Mouse (Mus musculus): ENCODE data around the gene Scml4.

The Scml4 gene

GRCm38 (mm10) chr10:42862102-42862740, 2.1 kb downstream of the Scml4 start:
- peak; percentile 91 for DNase-seq (ENCODE audit: low read depth)

- no peak for DNase-seq (ENCODE audit: low read depth)
Measured at GRCm38 (mm10) chr10:42862806-42863205, 2.6 kb downstream of the Scml4 start.

DNA sequence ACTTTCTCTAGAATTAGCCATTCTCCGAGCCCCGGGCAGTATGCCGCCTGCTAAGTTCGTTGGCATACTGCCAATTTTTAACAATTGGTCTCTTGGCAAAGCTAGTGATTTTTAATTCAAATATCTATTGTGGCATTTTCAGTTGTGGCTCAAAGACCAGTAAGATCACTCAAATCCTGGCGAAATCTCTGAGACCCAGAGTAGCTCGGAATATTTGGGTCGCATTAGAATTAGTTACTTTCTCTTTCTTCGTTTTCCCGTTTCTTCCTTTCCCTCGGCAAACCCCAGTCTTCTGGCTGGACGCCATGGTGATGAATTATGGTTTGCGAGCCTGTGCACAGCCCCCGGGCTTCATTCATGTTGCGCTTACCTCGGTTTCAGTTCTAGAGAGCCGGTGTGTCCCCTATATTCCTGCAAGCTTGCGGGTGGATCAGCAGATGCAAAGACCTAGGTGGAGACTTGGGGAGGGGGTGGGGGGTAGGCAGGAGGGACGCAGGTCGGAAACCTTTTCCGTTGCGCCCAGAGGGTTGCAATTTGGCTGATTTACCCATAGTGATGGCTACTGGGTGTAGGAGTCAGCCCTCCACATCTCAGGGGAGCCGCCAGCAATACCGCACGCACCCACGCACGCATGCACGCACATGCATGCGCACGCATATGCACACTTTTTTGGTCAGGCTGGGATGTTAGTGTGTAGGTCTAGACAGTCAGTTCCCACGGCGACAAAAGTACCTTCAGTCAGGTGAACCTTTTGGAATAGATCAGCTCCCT, 3.6 kb downstream of the Scml4 start:
- peak; percentile 69 for DNase-seq (ENCODE audit: low read depth)

DNA sequence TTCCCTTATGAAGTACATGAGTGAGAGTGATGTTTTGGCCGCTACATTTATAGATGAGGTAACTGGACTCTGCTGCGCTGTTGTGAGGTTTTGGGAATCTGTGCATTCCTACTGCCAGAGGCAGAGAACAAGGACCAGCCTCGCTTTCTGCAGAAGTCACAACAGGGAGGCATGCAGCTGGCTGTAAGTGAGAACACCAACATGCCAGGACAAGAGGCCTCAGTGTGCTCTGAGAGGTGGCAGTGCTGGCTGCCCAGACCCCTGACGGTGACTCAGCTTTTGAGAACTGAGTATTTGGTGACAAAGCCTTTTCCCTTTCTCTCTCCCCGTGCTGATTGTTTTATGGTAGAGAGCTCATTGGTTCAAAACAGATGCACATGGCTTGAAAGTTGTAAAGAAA, 4.5 kb downstream of the Scml4 start:
- no peak for DNase-seq (ENCODE audit: low read depth)

- no peak for DNase-seq (ENCODE audit: low read depth)
Measured at GRCm38 (mm10) chr10:42868416-42868815, 8.2 kb downstream of the Scml4 start.

DNA sequence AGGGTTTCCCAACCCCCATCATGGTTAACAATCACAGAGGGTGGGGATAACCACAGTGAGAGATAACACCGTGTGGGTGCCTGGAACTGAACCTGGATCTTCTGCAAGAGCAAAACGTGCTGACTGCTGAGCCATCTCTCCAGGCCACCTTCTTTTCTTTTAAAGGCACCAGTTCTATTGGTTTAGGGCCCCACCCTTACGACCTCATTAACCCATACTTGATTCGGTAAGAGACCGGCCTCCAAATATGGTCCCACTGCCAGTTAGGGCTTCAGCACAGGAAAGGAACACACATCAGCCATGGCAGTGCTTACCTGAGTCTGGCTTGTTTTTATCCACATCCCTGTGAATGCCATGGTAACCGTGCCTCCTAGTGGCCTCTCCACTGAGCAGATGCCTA, 9.3 kb downstream of the Scml4 start:
- peak; percentile 35 for DNase-seq (ENCODE audit: low read depth)

DNA sequence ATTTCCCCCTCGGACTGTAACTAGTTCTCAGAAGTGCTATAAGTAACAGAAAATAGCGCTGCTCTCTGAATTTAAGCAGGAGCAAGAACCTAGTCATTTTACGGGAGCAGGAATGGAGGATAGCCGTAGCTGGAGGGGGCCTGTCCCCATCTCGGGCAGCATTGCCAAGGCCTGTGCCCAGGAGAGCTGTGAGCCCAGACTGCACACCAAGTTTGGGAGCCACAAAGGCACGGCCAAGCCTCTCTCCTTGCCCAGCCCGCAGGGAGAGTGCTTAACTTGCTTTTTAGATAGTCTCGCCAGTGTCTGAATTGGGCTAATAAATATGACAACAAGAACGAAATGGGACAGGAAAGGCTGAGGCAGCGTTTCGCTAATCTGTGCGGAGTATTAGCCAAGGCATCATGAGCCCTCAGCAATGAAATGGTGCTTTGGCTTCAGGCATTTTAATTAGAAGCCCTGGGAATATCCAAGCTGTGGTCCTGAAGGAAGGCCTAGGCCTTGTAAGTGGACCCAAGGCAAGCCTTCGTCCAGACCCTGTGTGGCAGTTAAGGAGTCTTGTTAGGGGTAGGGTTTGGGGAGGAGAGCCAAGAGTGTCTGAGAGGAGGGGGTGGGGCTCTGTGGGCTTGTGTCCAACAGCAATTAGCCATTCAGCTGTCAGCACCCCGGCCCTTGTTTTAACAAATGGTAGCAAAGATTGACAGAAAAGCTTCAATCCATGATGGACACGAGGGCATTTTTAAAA, 12.3 kb downstream of the Scml4 start:
- no peak for DNase-seq (ENCODE audit: low read depth)

GRCm38 (mm10) chr10:42873077-42873595, 13.0 kb downstream of the Scml4 start:
- DNase-seq (ENCODE audit: low read depth): no peak

DNA sequence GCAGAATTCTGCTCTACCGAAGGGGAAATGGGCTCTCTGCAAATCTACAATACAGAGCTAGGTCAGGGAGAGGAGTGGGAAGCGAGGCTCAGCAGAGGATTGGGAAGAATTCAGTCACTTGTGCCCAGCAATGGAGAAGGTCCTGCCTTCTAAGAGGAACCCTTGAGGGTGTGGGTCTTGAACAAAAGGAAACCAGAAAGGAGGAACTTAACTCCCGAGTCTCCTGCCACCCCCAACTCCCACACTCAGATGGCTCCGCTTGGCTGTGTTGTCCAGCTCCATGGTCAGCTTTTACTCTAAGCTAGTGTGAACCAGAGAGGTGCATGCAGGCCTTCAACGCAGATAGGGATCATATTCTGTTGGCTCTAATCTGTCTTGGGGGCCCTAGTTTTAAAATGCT, 16.0 kb downstream of the Scml4 start:
- no peak for DNase-seq (ENCODE audit: low read depth)

GRCm38 (mm10) chr10:42879269-42879681, 19.1 kb downstream of the Scml4 start:
- no peak for DNase-seq (ENCODE audit: low read depth)

- DNase-seq (ENCODE audit: low read depth): no peak
Measured at GRCm38 (mm10) chr10:42879682-42880081, 19.5 kb downstream of the Scml4 start.

GRCm38 (mm10) chr10:42887040-42887439, 26.9 kb downstream of the Scml4 start:
- DNase-seq (ENCODE audit: low read depth): peak; percentile 49

DNA sequence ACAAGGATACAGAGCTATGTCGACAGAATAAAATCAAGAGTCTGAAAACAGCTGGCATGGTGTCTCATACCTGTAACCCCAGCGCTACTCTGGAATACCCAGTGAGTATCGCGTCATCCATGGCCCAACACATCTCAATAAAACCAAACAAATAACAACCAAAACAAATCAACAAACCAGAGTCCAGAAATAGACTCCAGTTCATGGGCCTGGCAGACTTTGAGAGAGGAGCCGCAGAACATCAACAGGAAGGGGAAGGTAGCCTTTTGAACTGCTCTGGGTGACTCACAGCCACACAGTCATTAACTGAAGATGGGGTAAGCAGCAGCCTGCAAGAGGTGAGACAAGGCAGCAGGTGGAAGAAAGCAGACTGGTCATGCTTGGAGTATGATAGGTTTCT, 28.1 kb downstream of the Scml4 start:
- DNase-seq (ENCODE audit: low read depth): peak; percentile 80

- no peak for DNase-seq (ENCODE audit: low read depth)
Measured at GRCm38 (mm10) chr10:42890365-42890764, 30.2 kb downstream of the Scml4 start.

- no peak for DNase-seq (ENCODE audit: low read depth)
Measured at GRCm38 (mm10) chr10:42892250-42892649, 32.1 kb downstream of the Scml4 start.

DNA sequence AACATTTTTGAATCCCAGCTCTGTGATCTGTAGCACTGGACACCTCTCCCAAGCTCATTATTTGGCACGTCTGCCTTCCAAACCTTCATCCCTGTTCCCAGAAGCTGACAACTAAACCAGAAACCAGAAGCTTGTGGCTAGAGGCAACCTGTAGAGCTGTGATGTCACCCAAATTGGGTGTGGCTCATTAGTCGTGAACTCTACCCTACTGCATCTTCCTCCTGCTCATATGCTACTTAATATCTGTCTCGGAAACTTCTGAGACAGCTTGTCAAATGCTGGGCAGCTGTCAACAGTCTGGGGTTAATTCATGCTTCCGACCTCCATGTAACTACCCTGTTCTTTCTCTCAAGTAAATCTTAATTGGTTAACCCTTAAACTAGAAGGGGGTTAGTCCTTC, 32.8 kb downstream of the Scml4 start:
- DNase-seq (ENCODE audit: low read depth): no peak

DNA sequence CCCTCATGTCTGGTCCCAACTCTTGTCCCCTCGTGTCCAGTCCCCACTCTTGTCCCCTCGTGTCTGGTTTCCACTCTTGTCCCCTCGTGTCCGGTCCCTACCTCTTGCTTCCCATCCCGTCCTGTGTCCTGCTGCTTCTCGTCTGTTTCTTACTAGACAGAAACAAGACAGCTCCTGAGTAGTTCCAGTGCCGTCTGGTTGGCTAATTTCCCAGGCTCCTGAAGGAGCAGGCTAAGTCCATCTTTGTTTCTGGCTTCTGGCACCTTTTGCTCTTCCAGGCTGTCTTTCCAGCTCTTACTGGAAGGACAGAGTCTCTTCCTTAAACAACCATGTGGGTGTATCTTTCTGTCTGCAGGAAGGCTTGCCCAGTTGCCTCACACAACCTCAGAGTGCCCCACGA, 33.7 kb downstream of the Scml4 start:
- no peak for DNase-seq (ENCODE audit: low read depth)

DNA sequence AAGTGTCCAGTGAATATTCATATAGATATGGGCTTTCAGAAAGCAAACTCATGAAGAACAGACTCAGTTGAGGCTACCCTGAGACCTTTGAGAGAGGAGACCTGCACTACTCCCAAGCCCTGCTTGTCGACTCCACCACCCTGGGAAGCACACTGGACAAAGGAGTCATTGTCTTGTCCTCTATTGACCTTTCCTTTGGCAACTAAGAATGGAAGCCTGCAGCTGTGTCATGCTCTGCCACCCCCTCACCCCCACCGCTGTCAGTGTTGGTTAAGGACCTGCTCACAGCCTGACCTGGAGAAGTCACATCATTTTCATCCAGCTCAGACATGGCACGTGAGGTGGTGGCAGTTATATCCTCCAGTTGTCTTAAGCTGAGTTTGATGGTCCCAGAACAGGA, 34.1 kb downstream of the Scml4 start:
- DNase-seq (ENCODE audit: low read depth): no peak

- DNase-seq (ENCODE audit: low read depth): no peak
Measured at GRCm38 (mm10) chr10:42894696-42895095, 34.5 kb downstream of the Scml4 start.

GRCm38 (mm10) chr10:42896621-42897020, 36.5 kb downstream of the Scml4 start:
- DNase-seq (ENCODE audit: low read depth): no peak

DNA sequence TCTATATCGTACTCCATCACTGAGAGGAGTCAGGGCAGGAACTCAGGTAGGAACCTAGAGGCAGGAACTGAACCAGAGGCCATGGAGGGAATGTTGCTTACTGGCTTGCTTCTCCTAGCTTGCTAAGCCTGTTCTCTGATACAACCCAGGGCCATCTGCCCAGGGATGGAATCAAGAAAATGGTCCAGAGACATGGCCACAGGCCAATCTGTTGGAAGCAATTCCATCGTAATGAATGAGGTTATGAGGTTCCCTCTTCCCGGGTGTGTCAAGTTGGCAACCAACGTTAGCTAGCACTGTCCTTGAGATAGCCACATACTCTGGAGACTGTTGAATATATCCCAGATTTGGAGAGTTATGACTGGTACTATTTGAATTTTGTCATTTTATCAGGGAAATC, 37.0 kb downstream of the Scml4 start:
- no peak for DNase-seq (ENCODE audit: low read depth)

- peak; percentile 86 for DNase-seq (ENCODE audit: low read depth)
Measured at GRCm38 (mm10) chr10:42897632-42898031, 37.5 kb downstream of the Scml4 start.

GRCm38 (mm10) chr10:42901361-42901760, 41.2 kb downstream of the Scml4 start:
- DNase-seq (ENCODE audit: low read depth): no peak
